Mouse (Mus musculus): ENCODE results near the gene 1700019N19Rik. TPM values are rescaled to one million over a fixed set of nuclear protein-coding genes. Genes with fewer than 3 reads are reported as not detected.
A peak's percentile ranks its signal among the peaks of the same experiment; 100 is the strongest.

The 1700019N19Rik gene
- polyA plus RNA-seq, 1 experiment from 2014 or later, result not detected

GRCm38 (mm10) chr19:58824316-58824715 is 30.1 kb upstream of the 1700019N19Rik start:
- 88% methylated on average over 1 of the region's 1 CpGs for WGBS
- no peak for ATAC-seq (ENCODE audit: low read depth)

GRCm38 (mm10) chr19:58823301-58823700 is 29.0 kb upstream of the 1700019N19Rik start:
- no peak for ATAC-seq (ENCODE audit: low read depth)
- Histone ChIP-seq H3K9ac (no peak overlapping the region), H3K4me3 (no peak overlapping the region), H3K4me2 (no peak overlapping the region), H3K9me3 (no peaks in the 10 kb centered on the region), H3K36me3 (peaks cover 45% of the 10 kb centered on the region), H3K4me1 (replicated peaks) (peaks cover 23% of the 10 kb centered on the region), H3K27ac (replicated peaks) (peak overlapping the region; percentile 76), H3K27me3 (no peaks in the 10 kb centered on the region)
- WGBS, result 86% methylated on average over 3 of the region's 3 CpGs

More at GRCm38 (mm10) chr19:58824316-58824715, 30.1 kb upstream of the 1700019N19Rik start:
- Histone ChIP-seq H3K9me3 (no peaks in the 10 kb centered on the region), H3K4me3 (no peak overlapping the region), H3K9ac (no peak overlapping the region), H3K27ac (replicated peaks) (no peak overlapping the region), H3K4me1 (replicated peaks) (peaks cover 34% of the 10 kb centered on the region), H3K36me3 (peaks cover 36% of the 10 kb centered on the region), H3K4me2 (no peak overlapping the region), H3K27me3 (no peaks in the 10 kb centered on the region)

- H3K27me3 ChIP-seq, result no peaks in the 10 kb centered on the region
- peaks cover 17% of the 10 kb centered on the region for H3K4me1 ChIP-seq (replicated peaks)
- peak overlapping the region; percentile 76 for H3K27ac ChIP-seq (replicated peaks)
- H3K36me3 ChIP-seq, result peaks cover 45% of the 10 kb centered on the region
- H3K9ac ChIP-seq, result 0 out of 2 replicates have a peak overlapping the region, but pooled peaks have one; percentile 32
- ATAC-seq (ENCODE audit: low read depth), result peak; percentile 44
- no peaks in the 10 kb centered on the region for H3K9me3 ChIP-seq
- no peak overlapping the region for H3K4me2 ChIP-seq
- WGBS, result 35% methylated on average over 20 of the region's 20 CpGs
- H3K4me3 ChIP-seq, result no peak overlapping the region
These were observed 28.4 kb upstream of the 1700019N19Rik start for GRCm38 (mm10) chr19:58822454-58823200.

GRCm38 (mm10) chr19:58818571-58819415 is 24.5 kb upstream of the 1700019N19Rik start:
- no peak overlapping the region for H3K4me2 ChIP-seq
- H3K27ac ChIP-seq (replicated peaks), result no peak overlapping the region
- no peak for ATAC-seq (ENCODE audit: low read depth)
- no peak overlapping the region for H3K4me3 ChIP-seq
- peaks cover 23% of the 10 kb centered on the region for H3K36me3 ChIP-seq
- no peak overlapping the region for H3K9ac ChIP-seq
- no peaks in the 10 kb centered on the region for H3K9me3 ChIP-seq
- H3K4me1 ChIP-seq (replicated peaks), result peaks cover 37% of the 10 kb centered on the region
- no peaks in the 10 kb centered on the region for H3K27me3 ChIP-seq
- 83% methylated on average over 14 of the region's 14 CpGs for WGBS

- no peak overlapping the region for H3K9ac ChIP-seq
- no peak overlapping the region for H3K4me3 ChIP-seq
- WGBS, result 85% methylated on average over 11 of the region's 11 CpGs
- H3K9me3 ChIP-seq, result no peaks in the 10 kb centered on the region
- no peak for ATAC-seq (ENCODE audit: low read depth)
- no peaks in the 10 kb centered on the region for H3K27me3 ChIP-seq
- peaks cover 24% of the 10 kb centered on the region for H3K4me1 ChIP-seq (replicated peaks)
- H3K36me3 ChIP-seq, result peaks cover 18% of the 10 kb centered on the region
- no peak overlapping the region for H3K4me2 ChIP-seq
- no peak overlapping the region for H3K27ac ChIP-seq (replicated peaks)
These were observed 23.1 kb upstream of the 1700019N19Rik start for GRCm38 (mm10) chr19:58817398-58817797.

- Histone ChIP-seq H3K9me3 (no peaks in the 10 kb centered on the region), H3K4me2 (no peak overlapping the region), H3K4me1 (replicated peaks) (peaks cover 20% of the 10 kb centered on the region), H3K36me3 (peaks cover 18% of the 10 kb centered on the region), H3K9ac (no peak overlapping the region), H3K4me3 (no peak overlapping the region), H3K27ac (replicated peaks) (0 out of 2 replicates have a peak overlapping the region, but pooled peaks have one; percentile 56), H3K27me3 (no peaks in the 10 kb centered on the region)
- 60% methylated on average over 17 of the region's 17 CpGs for WGBS
- ATAC-seq (ENCODE audit: low read depth), result no peak
These were observed 22.3 kb upstream of the 1700019N19Rik start for GRCm38 (mm10) chr19:58816453-58817041.

- Histone ChIP-seq H3K4me2 (no peak overlapping the region), H3K9ac (no peak overlapping the region), H3K4me1 (replicated peaks) (peaks cover 20% of the 10 kb centered on the region), H3K4me3 (no peak overlapping the region), H3K9me3 (no peaks in the 10 kb centered on the region), H3K27me3 (no peaks in the 10 kb centered on the region), H3K27ac (replicated peaks) (0 out of 2 replicates have a peak overlapping the region, but pooled peaks have one; percentile 38), H3K36me3 (peaks cover 18% of the 10 kb centered on the region)
- no peak for ATAC-seq (ENCODE audit: low read depth)
- WGBS, result 75% methylated on average over 13 of the region's 13 CpGs
These were observed 21.1 kb upstream of the 1700019N19Rik start for GRCm38 (mm10) chr19:58815179-58815922.

GRCm38 (mm10) chr19:58810536-58810935 is 16.3 kb upstream of the 1700019N19Rik start:
- Histone ChIP-seq H3K4me3 (no peak overlapping the region), H3K27ac (replicated peaks) (no peak overlapping the region), H3K36me3 (0 out of 2 replicates have a peak, but pooled peaks cover 10% of the 10 kb centered on the region), H3K4me1 (replicated peaks) (peaks cover 29% of the 10 kb centered on the region), H3K27me3 (no peaks in the 10 kb centered on the region), H3K9ac (no peak overlapping the region), H3K9me3 (no peaks in the 10 kb centered on the region), H3K4me2 (no peak overlapping the region)
- no peak for ATAC-seq (ENCODE audit: low read depth)
- WGBS, result 82% methylated on average over 5 of the region's 5 CpGs

GRCm38 (mm10) chr19:58808864-58809263 is 14.6 kb upstream of the 1700019N19Rik start:
- H3K4me3 ChIP-seq, result no peak overlapping the region
- no peak for ATAC-seq (ENCODE audit: low read depth)
- no peak overlapping the region for H3K4me2 ChIP-seq
- H3K27me3 ChIP-seq, result no peaks in the 10 kb centered on the region
- WGBS, result 80% methylated on average over 6 of the region's 6 CpGs
- H3K9ac ChIP-seq, result no peak overlapping the region
- peaks cover 20% of the 10 kb centered on the region for H3K36me3 ChIP-seq
- H3K4me1 ChIP-seq (replicated peaks), result peaks cover 24% of the 10 kb centered on the region
- H3K9me3 ChIP-seq, result no peaks in the 10 kb centered on the region
- no peak overlapping the region for H3K27ac ChIP-seq (replicated peaks)

GRCm38 (mm10) chr19:58806364-58806763 is 12.1 kb upstream of the 1700019N19Rik start:
- peaks cover 24% of the 10 kb centered on the region for H3K4me1 ChIP-seq (replicated peaks)
- H3K9ac ChIP-seq, result no peak overlapping the region
- H3K4me3 ChIP-seq, result no peak overlapping the region
- H3K27ac ChIP-seq (replicated peaks), result no peak overlapping the region
- WGBS, result 4% methylated on average over 3 of the region's 3 CpGs
- H3K4me2 ChIP-seq, result no peak overlapping the region
- H3K27me3 ChIP-seq, result no peaks in the 10 kb centered on the region
- no peaks in the 10 kb centered on the region for H3K9me3 ChIP-seq
- peak; percentile 78; the same call in 1 of the 2 replicates for ATAC-seq (ENCODE audit: low read depth)
- H3K36me3 ChIP-seq, result peaks cover 37% of the 10 kb centered on the region

- H3K4me3 ChIP-seq, result no peak overlapping the region
- ATAC-seq (ENCODE audit: low read depth), result no peak
- 89% methylated on average over 9 of the region's 9 CpGs for WGBS
- H3K9me3 ChIP-seq, result no peaks in the 10 kb centered on the region
- H3K4me1 ChIP-seq (replicated peaks), result peaks cover 24% of the 10 kb centered on the region
- no peak overlapping the region for H3K27ac ChIP-seq (replicated peaks)
- H3K4me2 ChIP-seq, result no peak overlapping the region
- no peak overlapping the region for H3K9ac ChIP-seq
- peaks cover 48% of the 10 kb centered on the region for H3K36me3 ChIP-seq
- H3K27me3 ChIP-seq, result no peaks in the 10 kb centered on the region
These were observed 11.0 kb upstream of the 1700019N19Rik start for GRCm38 (mm10) chr19:58805191-58805779.
